Comparison of ENCODE assay signal across 8 mouse cellular contexts in the genomic region with DNA sequence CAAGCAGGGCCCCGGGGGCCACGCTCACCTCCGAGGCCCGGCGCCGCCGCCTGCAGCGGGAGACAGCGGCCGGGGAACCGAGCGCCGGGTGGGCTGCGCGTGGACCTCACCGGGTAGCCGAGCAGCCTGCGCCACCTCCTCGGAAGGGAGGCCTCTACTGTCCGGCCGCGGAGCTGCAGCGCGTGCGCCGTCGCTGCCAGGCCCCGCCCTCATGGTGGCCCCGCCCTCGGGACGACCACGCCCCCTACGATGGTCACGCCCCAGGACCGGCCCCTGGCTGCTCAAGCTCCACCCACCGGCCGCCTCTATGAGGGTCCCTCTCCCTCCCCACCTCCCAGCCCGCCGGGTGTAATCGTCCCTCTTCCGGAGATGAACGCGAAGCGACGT. TPM values are rescaled to one million over a fixed set of nuclear protein-coding genes. Genes with fewer than 3 reads are reported as not detected.
DNase-seq lines count a peak whose midpoint lies in the region; ATAC-seq lines count a peak whose summit lies in the region.

No protein-coding gene starts in this region.

- ATAC-seq in megakaryocyte, adult 5-6 weeks (ENCODE audit: poor library complexity, severe bottlenecking) = peak; percentile 95

- DNase-seq in adrenal gland, adult 18-20 months (ENCODE audit: low spot score in 2 of 2) = peak; percentile 87 to 88
- DNase-seq in embryo, embryonic 10.5 days (ENCODE audit: low spot score) = peak; percentile 86
- DNase-seq in gastrocnemius, postnatal 10 days = peak; percentile 87
- peak; percentile 67 for DNase-seq in induced T-regulatory cell, adult 2 months (ENCODE audit: low read depth)
- DNase-seq in left cerebral cortex, adult 8-10 months (ENCODE audit: low spot score in 2 of 2) = peak; percentile 75 to 78
- DNase-seq in right cerebral cortex, adult 18-20 months = peak; percentile 86
- peak; percentile 73 to 85 for DNase-seq in urinary bladder, adult 18-20 months (ENCODE audit: low spot score in 2 of 2)

RNA-seq across cellular contexts. Expression of a gene that starts 34.3 kb away (rescaled TPM):
- not detected for total RNA-seq in adrenal gland, adult 18-20 months (2021)
- total RNA-seq in gastrocnemius, postnatal 10 days (2021) = not detected
- total RNA-seq in left cerebral cortex, adult 8-10 months (2022) = not detected
- not detected in 2 replicates for total RNA-seq in megakaryocyte, adult 5-6 weeks (2015)
- total RNA-seq in megakaryocyte, adult 5-6 weeks (2017) = not detected in 2 replicates

Comparison
In these comparisons a context has a peak if more than half of its experiments do, and no peak if none do; other contexts are left out.
1. Peak in every context shown above with its lines: DNase-seq and ATAC-seq.